Mouse (Mus musculus): ENCODE data around the gene Lrrc42.

Gene Lrrc42

DNA sequence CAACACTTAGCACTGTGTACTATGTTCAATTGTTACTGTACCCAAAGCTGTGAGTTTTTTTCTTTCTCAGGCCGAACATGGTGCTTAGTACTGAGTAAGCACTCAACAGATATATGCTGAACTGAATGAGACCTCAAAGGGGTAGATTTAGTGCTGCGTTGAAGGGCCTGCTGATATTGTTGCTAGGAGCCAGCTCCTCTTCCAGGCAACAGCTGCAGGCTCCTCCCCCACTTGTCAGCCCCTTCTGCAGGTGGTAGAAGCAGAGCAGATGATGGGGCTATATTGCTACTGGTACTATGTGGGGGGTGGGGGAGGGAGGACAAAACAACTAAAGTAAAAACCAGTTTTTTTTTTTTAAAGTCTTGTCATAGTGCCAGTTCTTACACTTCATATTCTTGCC, 3.9 kb downstream of the Lrrc42 start:
- DNase-seq (ENCODE audit: low spot score in 2 of 2): no peak

- DNase-seq (ENCODE audit: low spot score in 2 of 2): no peak
Measured at GRCm38 (mm10) chr4:107248061-107248460, 5.3 kb downstream of the Lrrc42 start.

- DNase-seq (ENCODE audit: low spot score in 2 of 2): no peak
Measured at GRCm38 (mm10) chr4:107247110-107247509, 6.2 kb downstream of the Lrrc42 start.

DNA sequence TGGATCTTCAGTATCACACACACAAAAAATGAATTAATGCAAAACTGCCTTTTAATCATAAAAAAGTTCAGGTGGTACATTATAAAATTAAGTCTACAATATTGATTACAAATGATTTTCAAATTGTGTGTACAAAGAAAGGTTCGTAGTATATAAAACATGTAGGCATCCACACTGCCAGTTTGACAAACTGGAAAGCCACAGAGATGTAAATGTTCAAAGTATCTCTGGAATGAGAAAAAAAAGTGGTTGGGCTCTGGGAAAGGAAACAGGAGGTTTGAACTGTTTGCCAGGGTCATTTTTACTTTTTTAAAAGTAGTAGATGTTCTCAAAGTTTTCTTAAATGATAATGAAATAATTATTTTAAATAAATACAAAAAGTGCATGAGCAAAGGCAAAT, 7.3 kb downstream of the Lrrc42 start:
- no peak for DNase-seq (ENCODE audit: low spot score in 2 of 2)

GRCm38 (mm10) chr4:107245368-107245767, 8.0 kb downstream of the Lrrc42 start:
- DNase-seq (ENCODE audit: low spot score in 2 of 2): no peak

- DNase-seq (ENCODE audit: low spot score in 2 of 2): no peak
Measured at GRCm38 (mm10) chr4:107243365-107244333, 9.7 kb downstream of the Lrrc42 start.

- no peak for DNase-seq (ENCODE audit: low spot score in 2 of 2)
Measured at GRCm38 (mm10) chr4:107240196-107240595, 13.1 kb downstream of the Lrrc42 start.

DNA sequence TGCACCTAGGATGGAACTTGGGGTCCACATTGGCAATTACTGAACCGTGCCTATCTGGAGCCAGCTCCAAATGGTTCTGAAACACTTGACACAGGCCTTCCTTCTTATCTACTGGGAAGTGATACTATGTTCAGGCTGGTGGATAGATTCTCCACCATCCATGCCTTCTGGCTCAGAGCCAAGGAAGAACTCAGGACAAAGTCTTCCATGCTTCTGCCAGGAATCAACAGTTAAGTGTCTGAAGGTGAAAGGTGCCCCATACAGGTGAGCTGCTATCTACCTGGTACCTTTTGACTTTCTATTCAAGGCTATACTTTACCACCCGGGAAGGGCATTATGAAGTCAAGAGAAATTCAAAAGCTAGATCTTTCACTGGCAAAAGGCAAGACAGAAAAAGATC, 15.1 kb downstream of the Lrrc42 start:
- DNase-seq (ENCODE audit: low spot score in 2 of 2): no peak

- DNase-seq (ENCODE audit: low spot score in 2 of 2): no peak
Measured at GRCm38 (mm10) chr4:107232219-107232618, 21.1 kb downstream of the Lrrc42 start.

DNA sequence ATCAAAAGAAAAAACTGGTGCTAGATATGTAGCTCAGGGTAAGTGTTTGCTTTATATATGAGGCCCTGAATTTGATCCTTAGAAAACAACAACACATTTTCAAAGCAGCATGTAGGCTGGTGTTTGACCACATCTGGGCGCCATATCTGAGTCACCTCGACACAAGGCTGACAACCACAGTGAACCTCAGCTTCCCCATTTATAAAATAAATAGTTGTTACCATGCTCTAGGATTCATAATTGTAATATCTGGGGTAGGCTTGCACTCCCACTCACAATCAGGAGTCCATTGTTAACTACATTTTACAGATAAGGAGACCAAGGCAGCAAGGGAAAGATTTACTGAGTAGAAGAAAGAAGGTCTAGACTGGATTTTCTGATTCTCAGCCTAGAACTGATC, 27.0 kb downstream of the Lrrc42 start:
- DNase-seq (ENCODE audit: low spot score in 2 of 2): no peak

- DNase-seq (ENCODE audit: low spot score in 2 of 2): no peak
Measured at GRCm38 (mm10) chr4:107223225-107224204, 29.8 kb downstream of the Lrrc42 start.

DNA sequence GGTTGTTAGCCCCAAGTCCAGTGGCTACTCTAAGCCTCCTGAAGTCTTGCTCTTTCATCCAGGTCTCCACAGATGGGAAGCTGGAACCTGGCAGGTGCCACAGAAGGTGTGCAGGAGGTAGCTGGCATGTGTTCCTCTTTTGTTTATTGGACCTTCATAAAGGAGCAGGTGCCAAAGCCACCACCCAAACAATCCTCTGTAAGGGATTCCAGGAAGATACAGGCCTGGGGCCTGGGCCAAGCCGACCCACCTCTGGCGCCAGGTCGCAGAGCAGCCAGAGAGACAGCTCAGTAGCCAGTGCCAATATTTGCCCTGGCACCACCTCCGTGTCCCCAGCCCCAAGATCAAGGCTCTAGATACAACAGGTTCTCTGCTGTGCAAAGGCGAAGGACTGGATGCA, 31.8 kb downstream of the Lrrc42 start:
- no peak for DNase-seq (ENCODE audit: low spot score in 2 of 2)

- no peak for DNase-seq (ENCODE audit: low spot score in 2 of 2)
Measured at GRCm38 (mm10) chr4:107217574-107217973, 35.8 kb downstream of the Lrrc42 start.

GRCm38 (mm10) chr4:107213279-107214011, 39.9 kb downstream of the Lrrc42 start:
- DNase-seq (ENCODE audit: low spot score in 2 of 2): no peak

DNA sequence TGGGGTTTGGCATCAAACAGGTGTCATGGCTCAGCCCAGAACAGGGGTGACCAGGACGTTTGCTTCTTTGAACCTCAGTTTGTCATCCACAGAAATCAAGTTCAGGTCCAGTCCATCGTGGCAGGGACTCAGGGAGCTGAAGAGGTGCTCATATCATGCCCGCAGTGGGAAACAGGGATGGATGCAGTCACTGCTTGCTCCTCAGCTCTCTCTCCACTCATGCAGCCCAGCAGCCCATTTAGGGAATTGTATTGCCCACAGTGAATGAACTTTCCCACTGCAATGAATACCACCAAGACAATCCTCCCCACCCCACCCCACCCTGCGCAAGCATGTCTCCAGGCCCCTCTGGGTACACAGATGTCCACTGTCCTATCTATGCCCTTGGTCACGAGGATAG, 41.4 kb downstream of the Lrrc42 start:
- no peak for DNase-seq (ENCODE audit: low spot score in 2 of 2)

GRCm38 (mm10) chr4:107211465-107211864, 41.9 kb downstream of the Lrrc42 start:
- no peak for DNase-seq (ENCODE audit: low spot score in 2 of 2)

DNA sequence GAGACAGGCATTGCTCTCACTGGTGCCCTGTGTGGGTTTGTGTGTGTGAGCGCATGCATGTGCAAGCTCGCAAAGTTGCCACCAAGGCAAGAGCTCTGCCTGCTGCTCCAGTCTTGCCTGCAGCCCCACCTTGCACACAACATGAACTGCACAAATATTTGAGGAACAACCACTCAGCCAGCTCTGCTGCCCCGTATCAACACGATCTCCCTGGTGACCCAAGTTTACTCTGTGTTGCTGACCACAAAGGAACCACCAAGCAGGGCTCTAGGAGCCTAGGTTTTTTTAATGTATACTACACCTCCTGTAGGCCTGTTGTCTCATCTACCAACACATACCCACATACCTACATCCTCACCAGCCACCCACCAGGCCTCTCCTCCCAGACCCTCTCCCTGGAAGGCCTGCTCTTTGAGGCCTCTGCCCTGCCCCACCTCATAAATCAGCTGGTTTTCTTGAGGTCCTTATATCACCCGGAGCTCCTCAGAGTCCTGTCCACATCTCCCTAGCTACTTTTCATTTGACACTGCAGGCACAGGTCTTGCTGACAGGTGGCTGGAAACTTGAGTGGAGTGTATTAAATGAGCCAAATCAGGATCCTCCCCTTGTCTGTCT, 42.7 kb downstream of the Lrrc42 start:
- no peak for DNase-seq (ENCODE audit: low spot score in 2 of 2)

- no peak for DNase-seq (ENCODE audit: low spot score in 2 of 2)
Measured at GRCm38 (mm10) chr4:107208880-107209279, 44.5 kb downstream of the Lrrc42 start, which contains the start of gene Ldlrad1. Gene Ldlrad1 (plus strand): TSS chr4:107209180.

- no peak for DNase-seq (ENCODE audit: low spot score in 2 of 2)
Measured at GRCm38 (mm10) chr4:107207016-107207415, 46.3 kb downstream of the Lrrc42 start.

- no peak for DNase-seq (ENCODE audit: low spot score in 2 of 2)
Measured at GRCm38 (mm10) chr4:107203001-107203400, 50.3 kb downstream of the Lrrc42 start.

DNA sequence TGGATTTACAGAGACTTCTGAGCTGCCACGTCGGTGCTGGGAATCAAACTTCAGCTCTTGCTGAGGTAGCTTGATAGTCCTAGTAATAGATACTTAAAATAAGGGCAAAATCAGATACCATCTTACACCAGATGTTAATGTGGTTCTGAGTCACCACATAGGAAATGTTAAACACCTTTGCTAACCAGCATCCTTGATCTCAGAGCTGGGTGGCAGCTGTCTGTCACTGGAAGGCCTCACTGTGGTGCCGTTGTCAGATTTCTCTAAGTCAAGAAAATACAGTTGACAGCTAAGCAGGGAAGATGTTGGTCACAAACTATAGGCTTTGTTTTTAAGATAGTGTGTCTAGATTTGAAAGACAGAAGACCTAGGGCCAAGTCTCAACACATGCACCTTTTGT, 51.6 kb downstream of the Lrrc42 start:
- DNase-seq (ENCODE audit: low spot score in 2 of 2): no peak

Measured in frontal cortex, postnatal 25 days (tissue).